Mouse (Mus musculus): ENCODE measurements at regions not wholly inside any gene's neighbourhood (a gene's known extent, or its start where the extent isn't known, plus 50 kb on each side); places are given as distances from the start of the nearest gene placed in this dataset.

GRCm38 (mm10) chr11:45785806-45786205 is 66.0 kb upstream of the Clint1 start:
- ATAC-seq (ENCODE audit: low read depth) = no peak
- Histone ChIP-seq H3K4me1 (replicated peaks) (peaks cover 21% of the 10 kb centered on the region), H3K9me3 (replicated peaks) (no peaks in the 10 kb centered on the region), H3K4me3 (replicated peaks) (no peak overlapping the region), H3K27ac (no peak overlapping the region), H3K9ac (no peak overlapping the region), H3K4me2 (no peak overlapping the region), H3K36me3 (no peaks in the 10 kb centered on the region), H3K27me3 (no peaks in the 10 kb centered on the region)
- no peak for DNase-seq
- WGBS (ENCODE audit: insufficient replicate concordance) = 83% methylated on average over 9 of the region's 9 CpGs

- Histone ChIP-seq H3K4me3 (replicated peaks) (no peak overlapping the region), H3K4me2 (no peak overlapping the region), H3K9ac (no peak overlapping the region), H3K4me1 (replicated peaks) (peaks cover 18% of the 10 kb centered on the region), H3K27ac (no peak overlapping the region), H3K27me3 (no peaks in the 10 kb centered on the region), H3K36me3 (no peaks in the 10 kb centered on the region), H3K9me3 (replicated peaks) (no peaks in the 10 kb centered on the region)
- ATAC-seq (ENCODE audit: low read depth) (no peak), DNase-seq (no peak)
- 74% methylated on average over 5 of the region's 5 CpGs for WGBS (ENCODE audit: insufficient replicate concordance)
These were observed 64.4 kb upstream of the Clint1 start for GRCm38 (mm10) chr11:45787408-45787807.

GRCm38 (mm10) chr11:45789886-45790285 is 62.0 kb upstream of the Clint1 start:
- Histone ChIP-seq H3K9ac (no peak overlapping the region), H3K9me3 (replicated peaks) (no peaks in the 10 kb centered on the region), H3K27ac (no peak overlapping the region), H3K36me3 (no peaks in the 10 kb centered on the region), H3K4me2 (no peak overlapping the region), H3K4me3 (replicated peaks) (no peak overlapping the region), H3K27me3 (no peaks in the 10 kb centered on the region), H3K4me1 (replicated peaks) (no peaks in the 10 kb centered on the region)
- WGBS (ENCODE audit: insufficient replicate concordance) = 76% methylated on average over 3 of the region's 3 CpGs
- DNase-seq = no peak
- ATAC-seq (ENCODE audit: low read depth) = no peak

- ATAC-seq (ENCODE audit: low read depth) (no peak), DNase-seq (no peak)
- no peak overlapping the region for H3K4me3 ChIP-seq (replicated peaks)
- peaks cover 3% of the 10 kb centered on the region for H3K4me1 ChIP-seq (replicated peaks)
- no peaks in the 10 kb centered on the region for H3K27me3 ChIP-seq
- no peak overlapping the region for H3K4me2 ChIP-seq
- H3K27ac ChIP-seq = no peak overlapping the region
- no peaks in the 10 kb centered on the region for H3K36me3 ChIP-seq
- 72% methylated on average over 8 of the region's 8 CpGs for WGBS (ENCODE audit: insufficient replicate concordance)
- no peaks in the 10 kb centered on the region for H3K9me3 ChIP-seq (replicated peaks)
- no peak overlapping the region for H3K9ac ChIP-seq
These were observed 61.3 kb upstream of the Clint1 start for GRCm38 (mm10) chr11:45790504-45790903.

DNA sequence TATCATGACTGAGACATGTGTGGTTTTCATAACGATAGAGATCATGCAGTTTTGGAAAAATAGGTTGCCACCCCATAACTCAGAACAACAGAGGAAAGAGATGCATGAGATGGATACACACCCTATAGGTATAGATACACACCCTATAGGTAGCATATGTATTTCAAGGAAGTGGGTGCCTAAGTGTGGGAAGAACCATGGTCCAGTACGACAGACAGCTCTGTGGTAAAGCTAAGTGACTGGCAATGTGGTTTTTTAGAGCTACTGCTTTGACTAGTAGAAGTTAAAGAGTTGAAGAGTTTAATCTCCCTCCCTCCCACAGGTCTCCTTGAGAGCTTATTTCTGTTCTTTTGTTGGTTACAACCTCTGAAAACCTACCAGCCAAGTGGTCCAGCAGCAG is 60.2 kb upstream of the Clint1 start:
- Histone ChIP-seq H3K9me3 (replicated peaks) (no peaks in the 10 kb centered on the region), H3K36me3 (no peaks in the 10 kb centered on the region), H3K4me3 (replicated peaks) (no peak overlapping the region), H3K4me1 (replicated peaks) (peaks cover 9% of the 10 kb centered on the region), H3K4me2 (no peak overlapping the region), H3K27me3 (no peaks in the 10 kb centered on the region), H3K9ac (no peak overlapping the region), H3K27ac (no peak overlapping the region)
- WGBS (ENCODE audit: insufficient replicate concordance) = 46% methylated on average over 2 of the region's 2 CpGs
- DNase-seq (no peak), ATAC-seq (ENCODE audit: low read depth) (no peak)

DNA sequence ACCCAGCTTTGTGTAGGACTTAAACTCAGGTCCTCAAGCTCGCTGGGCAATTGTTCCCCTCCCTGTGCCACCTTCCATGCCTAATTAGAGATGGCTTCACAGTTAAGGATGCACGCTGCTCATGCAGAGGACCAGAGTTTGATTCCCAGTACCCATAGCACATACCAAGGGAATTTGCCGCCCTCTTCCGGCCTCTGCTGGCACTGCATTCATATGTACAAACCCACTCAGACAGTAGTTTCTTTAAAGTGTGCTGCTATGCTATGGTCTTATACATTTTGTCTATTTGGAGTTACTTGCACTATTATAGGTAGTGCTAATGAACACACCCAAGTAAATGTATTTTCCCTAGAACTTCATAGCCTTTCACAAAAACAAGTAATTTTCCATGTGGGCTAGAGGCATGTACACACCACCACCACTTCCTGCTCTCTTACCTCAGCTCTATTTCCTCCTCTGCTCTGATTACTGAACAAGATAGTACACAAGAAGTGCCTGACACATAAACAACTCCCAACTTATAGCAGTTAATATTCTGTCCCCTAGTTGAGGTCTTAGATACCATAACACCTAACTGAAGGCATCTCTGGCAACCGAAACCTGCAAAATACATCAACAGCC is 57.4 kb upstream of the Clint1 start:
- Histone ChIP-seq H3K4me3 (replicated peaks) (no peak overlapping the region), H3K36me3 (no peaks in the 10 kb centered on the region), H3K4me2 (no peak overlapping the region), H3K27ac (no peak overlapping the region), H3K9me3 (replicated peaks) (no peaks in the 10 kb centered on the region), H3K9ac (no peak overlapping the region), H3K4me1 (replicated peaks) (peaks cover 27% of the 10 kb centered on the region), H3K27me3 (no peaks in the 10 kb centered on the region)
- ATAC-seq (ENCODE audit: low read depth) (no peak), DNase-seq (no peak)
- WGBS (ENCODE audit: insufficient replicate concordance) = 56% methylated on average over 5 of the region's 5 CpGs

GRCm38 (mm10) chr11:45795322-45795721 is 56.5 kb upstream of the Clint1 start:
- Histone ChIP-seq H3K4me2 (no peak overlapping the region), H3K9me3 (replicated peaks) (no peaks in the 10 kb centered on the region), H3K27ac (no peak overlapping the region), H3K36me3 (no peaks in the 10 kb centered on the region), H3K27me3 (no peaks in the 10 kb centered on the region), H3K4me3 (replicated peaks) (no peak overlapping the region), H3K9ac (no peak overlapping the region), H3K4me1 (replicated peaks) (peaks cover 35% of the 10 kb centered on the region)
- 50% methylated on average over 6 of the region's 6 CpGs for WGBS (ENCODE audit: insufficient replicate concordance)
- ATAC-seq (ENCODE audit: low read depth) (no peak), DNase-seq (no peak)

- no peaks in the 10 kb centered on the region for H3K36me3 ChIP-seq
- no peak overlapping the region for H3K4me2 ChIP-seq
- WGBS (ENCODE audit: insufficient replicate concordance) = 14% methylated on average over 3 of the region's 3 CpGs
- DNase-seq (peak; percentile 68), ATAC-seq (ENCODE audit: low read depth) (peak; percentile 73)
- H3K9me3 ChIP-seq (replicated peaks) = no peaks in the 10 kb centered on the region
- H3K27ac ChIP-seq = no peak overlapping the region; the same call in 1 of the 2 replicates
- H3K27me3 ChIP-seq = no peaks in the 10 kb centered on the region
- no peak overlapping the region for H3K4me3 ChIP-seq (replicated peaks)
- H3K9ac ChIP-seq = peak overlapping the region; percentile 45; the same call in 1 of the 2 replicates
- peaks cover 39% of the 10 kb centered on the region for H3K4me1 ChIP-seq (replicated peaks)
These were observed 56.1 kb upstream of the Clint1 start for GRCm38 (mm10) chr11:45795731-45796130.

DNA sequence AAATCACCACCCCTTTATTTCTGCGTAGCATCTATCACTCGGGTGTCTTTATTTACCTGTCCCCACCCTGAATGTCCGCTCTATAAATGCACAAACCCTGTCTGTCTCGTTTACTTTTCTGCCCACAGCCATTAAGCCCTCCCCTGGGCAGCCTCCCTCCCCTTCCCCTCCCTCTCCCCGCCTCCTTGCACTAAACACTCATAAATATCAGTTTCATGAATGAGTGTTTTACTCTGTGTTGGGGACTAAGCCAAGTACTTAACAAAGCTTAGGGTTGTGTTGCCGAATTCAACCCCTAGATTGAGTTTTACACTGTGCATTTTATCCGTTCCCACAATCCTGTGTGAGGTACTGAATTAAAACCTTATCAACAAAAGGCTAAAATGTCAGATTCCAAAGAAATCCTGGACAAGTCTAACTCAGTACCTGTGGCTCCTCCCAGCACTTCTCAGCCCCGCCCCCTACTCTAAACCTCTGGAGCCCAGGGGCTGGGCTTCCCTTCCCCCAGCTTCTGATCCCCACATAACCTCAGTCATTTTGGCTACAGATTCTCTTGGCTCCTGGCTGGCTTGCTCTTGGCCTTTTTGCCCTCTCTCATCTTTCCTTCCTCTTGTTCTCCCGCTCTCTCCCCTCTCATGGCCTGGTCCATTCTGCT is 52.0 kb upstream of the Clint1 start:
- Histone ChIP-seq H3K36me3 (no peaks in the 10 kb centered on the region), H3K9ac (no peak overlapping the region), H3K4me1 (replicated peaks) (peaks cover 78% of the 10 kb centered on the region), H3K9me3 (replicated peaks) (no peaks in the 10 kb centered on the region), H3K4me2 (peak overlapping the region; percentile 33), H3K27me3 (no peaks in the 10 kb centered on the region), H3K4me3 (replicated peaks) (no peak overlapping the region), H3K27ac (0 out of 2 replicates have a peak overlapping the region, but pooled peaks have one; percentile 6)
- DNase-seq (no peak), ATAC-seq (ENCODE audit: low read depth) (no peak)
- WGBS (ENCODE audit: insufficient replicate concordance) = 41% methylated on average over 9 of the region's 9 CpGs

Measured in liver, embryonic 13.5 days (tissue).